Mouse (Mus musculus) liver, adult (tissue): ENCODE measurements around the gene Rad23b.

ENCODE experiments used
- GATA4 ChIP-seq: IDR thresholded peaks from 2 replicates; pipeline ENCODE4 v1.6.1; 2014; ENCODE audit warnings: mild to moderate bottlenecking, low read length; ENCODE audit not compliant: insufficient replicate concordance

Rad23b gene

GRCm38 (mm10) chr4:55351037-55351436 lies 1.2 kb downstream of the Rad23b start:
- TF ChIP-seq GATA4: no peak

GRCm38 (mm10) chr4:55351860-55352259 lies 2.0 kb downstream of the Rad23b start:
- TF ChIP-seq GATA4: no peak

GRCm38 (mm10) chr4:55354038-55354437 lies 4.2 kb downstream of the Rad23b start:
- no peak for TF ChIP-seq GATA4

GRCm38 (mm10) chr4:55355845-55356244 lies 6.0 kb downstream of the Rad23b start:
- no peak for TF ChIP-seq GATA4

GRCm38 (mm10) chr4:55356726-55357125 lies 6.9 kb downstream of the Rad23b start:
- TF ChIP-seq GATA4: no peak

GRCm38 (mm10) chr4:55363866-55364265 lies 14.0 kb downstream of the Rad23b start:
- TF ChIP-seq GATA4: no peak

GRCm38 (mm10) chr4:55364374-55364773 lies 14.5 kb downstream of the Rad23b start:
- TF ChIP-seq GATA4: no peak

GRCm38 (mm10) chr4:55366014-55366413 lies 16.2 kb downstream of the Rad23b start:
- no peak for TF ChIP-seq GATA4

GRCm38 (mm10) chr4:55370127-55370526 lies 20.3 kb downstream of the Rad23b start:
- TF ChIP-seq GATA4: no peak

- TF ChIP-seq GATA4: no peak
These were observed 21.5 kb downstream of the Rad23b start for GRCm38 (mm10) chr4:55371355-55371754.

- no peak for TF ChIP-seq GATA4
These were observed 32.5 kb downstream of the Rad23b start for GRCm38 (mm10) chr4:55382350-55382749.

- no peak for TF ChIP-seq GATA4
These were observed 36.9 kb downstream of the Rad23b start for GRCm38 (mm10) chr4:55386768-55387167.

- no peak for TF ChIP-seq GATA4
These were observed 41.6 kb downstream of the Rad23b start for GRCm38 (mm10) chr4:55391480-55391879.

- no peak for TF ChIP-seq GATA4
These were observed 42.6 kb downstream of the Rad23b start for GRCm38 (mm10) chr4:55392445-55392844.

- TF ChIP-seq GATA4: no peak
These were observed 48.3 kb downstream of the Rad23b start for GRCm38 (mm10) chr4:55397911-55398762.

GRCm38 (mm10) chr4:55398901-55399300 lies 49.1 kb downstream of the Rad23b start:
- no peak for TF ChIP-seq GATA4

GRCm38 (mm10) chr4:55405329-55405728 lies 55.5 kb downstream of the Rad23b start:
- no peak for TF ChIP-seq GATA4

- no peak for TF ChIP-seq GATA4
These were observed 56.7 kb downstream of the Rad23b start for GRCm38 (mm10) chr4:55406558-55406957.

GRCm38 (mm10) chr4:55408081-55408480 lies 58.2 kb downstream of the Rad23b start:
- no peak for TF ChIP-seq GATA4
